Mouse (Mus musculus): ENCODE data around the gene Kazn. TPM values are rescaled to one million over a fixed set of nuclear protein-coding genes. Genes with fewer than 3 reads are reported as not detected.

The Kazn gene
- polyA plus RNA-seq, 1 experiment from 2014 or later = 5.8 TPM

- H3K4me2 ChIP-seq = no peak overlapping the region
- H3K4me3 ChIP-seq (ENCODE audit: low read depth, low read length) = no peak overlapping the region
- no peak overlapping the region for H3K9ac ChIP-seq (ENCODE audit: low read depth, low read length)
- H3K9me3 ChIP-seq (replicated peaks; ENCODE audit: control insufficient read depth, low read length) = no peaks in the 10 kb centered on the region
- no peak overlapping the region for H3K27ac ChIP-seq (ENCODE audit: low read depth, low read length)
- H3K4me1 ChIP-seq (ENCODE audit: control insufficient read depth, insufficient read depth, low read length) = peaks cover 7% of the 10 kb centered on the region
- 19% methylated on average over 9 of the region's 9 CpGs for WGBS (ENCODE audit: insufficient replicate concordance)
- H3K27me3 ChIP-seq (ENCODE audit: control insufficient read depth, insufficient read depth, low read length) = no peaks in the 10 kb centered on the region
- no peaks in the 10 kb centered on the region for H3K36me3 ChIP-seq (ENCODE audit: control insufficient read depth, insufficient read depth, low read length)
- ATAC-seq (replicated peaks; ENCODE audit: insufficient number of reproducible peaks, low FRiP score, low TSS enrichment) = no peak
Observed at GRCm38 (mm10) chr4:142249401-142249800, 10.2 kb upstream of the Kazn start.

GRCm38 (mm10) chr4:142248426-142248825 lies 9.2 kb upstream of the Kazn start:
- 6% methylated on average over 5 of the region's 5 CpGs for whole genome bisulfite sequencing (ENCODE audit: insufficient replicate concordance)
- H3K36me3 ChIP-seq (ENCODE audit: control insufficient read depth, insufficient read depth, low read length) = no peaks in the 10 kb centered on the region
- no peaks in the 10 kb centered on the region for H3K9me3 ChIP-seq (replicated peaks; ENCODE audit: control insufficient read depth, low read length)
- H3K4me1 ChIP-seq (ENCODE audit: control insufficient read depth, insufficient read depth, low read length) = peaks cover 7% of the 10 kb centered on the region
- no peak overlapping the region for H3K4me2 ChIP-seq
- H3K27ac ChIP-seq (ENCODE audit: low read depth, low read length) = no peak overlapping the region
- H3K27me3 ChIP-seq (ENCODE audit: control insufficient read depth, insufficient read depth, low read length) = no peaks in the 10 kb centered on the region
- no peak for ATAC-seq (replicated peaks; ENCODE audit: insufficient number of reproducible peaks, low FRiP score, low TSS enrichment)
- H3K4me3 ChIP-seq (ENCODE audit: low read depth, low read length) = no peak overlapping the region
- H3K9ac ChIP-seq (ENCODE audit: low read depth, low read length) = no peak overlapping the region

- 24% methylated on average over 5 of the region's 5 CpGs for WGBS (ENCODE audit: insufficient replicate concordance)
- Histone ChIP-seq H3K36me3 (ENCODE audit: control insufficient read depth, insufficient read depth, low read length) (no peaks in the 10 kb centered on the region), H3K4me2 (no peak overlapping the region), H3K4me1 (ENCODE audit: control insufficient read depth, insufficient read depth, low read length) (peaks cover 6% of the 10 kb centered on the region), H3K27me3 (ENCODE audit: control insufficient read depth, insufficient read depth, low read length) (no peaks in the 10 kb centered on the region), H3K4me3 (ENCODE audit: low read depth, low read length) (no peak overlapping the region), H3K9me3 (replicated peaks; ENCODE audit: control insufficient read depth, low read length) (no peaks in the 10 kb centered on the region), H3K27ac (ENCODE audit: low read depth, low read length) (no peak overlapping the region), H3K9ac (ENCODE audit: low read depth, low read length) (no peak overlapping the region)
- ATAC-seq (replicated peaks; ENCODE audit: insufficient number of reproducible peaks, low FRiP score, low TSS enrichment) = no peak
Observed at GRCm38 (mm10) chr4:142246698-142247097, 7.5 kb upstream of the Kazn start.

- Histone ChIP-seq H3K36me3 (ENCODE audit: control insufficient read depth, insufficient read depth, low read length) (no peaks in the 10 kb centered on the region), H3K27me3 (ENCODE audit: control insufficient read depth, insufficient read depth, low read length) (no peaks in the 10 kb centered on the region), H3K4me3 (ENCODE audit: low read depth, low read length) (no peak overlapping the region), H3K4me1 (ENCODE audit: control insufficient read depth, insufficient read depth, low read length) (peaks cover 3% of the 10 kb centered on the region), H3K9me3 (replicated peaks; ENCODE audit: control insufficient read depth, low read length) (no peaks in the 10 kb centered on the region), H3K27ac (ENCODE audit: low read depth, low read length) (no peak overlapping the region), H3K9ac (ENCODE audit: low read depth, low read length) (no peak overlapping the region), H3K4me2 (no peak overlapping the region)
- 77% methylated on average over 5 of the region's 5 CpGs for WGBS (ENCODE audit: insufficient replicate concordance)
- ATAC-seq (replicated peaks; ENCODE audit: insufficient number of reproducible peaks, low FRiP score, low TSS enrichment) = no peak
Observed at GRCm38 (mm10) chr4:142244641-142245040, 5.4 kb upstream of the Kazn start.

GRCm38 (mm10) chr4:142242750-142243383 lies 3.7 kb upstream of the Kazn start:
- Histone ChIP-seq H3K27me3 (ENCODE audit: control insufficient read depth, insufficient read depth, low read length) (no peaks in the 10 kb centered on the region), H3K9me3 (replicated peaks; ENCODE audit: control insufficient read depth, low read length) (no peaks in the 10 kb centered on the region), H3K27ac (ENCODE audit: low read depth, low read length) (no peak overlapping the region), H3K36me3 (ENCODE audit: control insufficient read depth, insufficient read depth, low read length) (no peaks in the 10 kb centered on the region), H3K4me3 (ENCODE audit: low read depth, low read length) (no peak overlapping the region), H3K4me2 (no peak overlapping the region), H3K9ac (ENCODE audit: low read depth, low read length) (no peak overlapping the region), H3K4me1 (ENCODE audit: control insufficient read depth, insufficient read depth, low read length) (peaks cover 7% of the 10 kb centered on the region)
- no peak for ATAC-seq (replicated peaks; ENCODE audit: insufficient number of reproducible peaks, low FRiP score, low TSS enrichment)
- 74% methylated on average over 6 of the region's 6 CpGs for WGBS (ENCODE audit: insufficient replicate concordance)

- 70% methylated on average over 4 of the region's 4 CpGs for WGBS (ENCODE audit: insufficient replicate concordance)
- H3K9ac ChIP-seq (ENCODE audit: low read depth, low read length) = no peak overlapping the region
- no peak for ATAC-seq (replicated peaks; ENCODE audit: insufficient number of reproducible peaks, low FRiP score, low TSS enrichment)
Observed at GRCm38 (mm10) chr4:142242164-142242563, 3.0 kb upstream of the Kazn start.

GRCm38 (mm10) chr4:142240874-142241273 lies 1.7 kb upstream of the Kazn start:
- Histone ChIP-seq H3K9ac (ENCODE audit: low read depth, low read length) (no peak overlapping the region), H3K36me3 (ENCODE audit: control insufficient read depth, insufficient read depth, low read length) (no peaks in the 10 kb centered on the region), H3K4me2 (no peak overlapping the region), H3K4me1 (ENCODE audit: control insufficient read depth, insufficient read depth, low read length) (peaks cover 10% of the 10 kb centered on the region), H3K27me3 (ENCODE audit: control insufficient read depth, insufficient read depth, low read length) (no peaks in the 10 kb centered on the region), H3K27ac (ENCODE audit: low read depth, low read length) (no peak overlapping the region), H3K9me3 (replicated peaks; ENCODE audit: control insufficient read depth, low read length) (no peaks in the 10 kb centered on the region), H3K4me3 (ENCODE audit: low read depth, low read length) (no peak overlapping the region)
- 55% methylated on average over 5 of the region's 5 CpGs for WGBS (ENCODE audit: insufficient replicate concordance)
- no peak for ATAC-seq (replicated peaks; ENCODE audit: insufficient number of reproducible peaks, low FRiP score, low TSS enrichment)

More at GRCm38 (mm10) chr4:142242164-142242563, 3.0 kb upstream of the Kazn start:
- no peak overlapping the region for H3K4me3 ChIP-seq (ENCODE audit: low read depth, low read length)
- no peaks in the 10 kb centered on the region for H3K36me3 ChIP-seq (ENCODE audit: control insufficient read depth, insufficient read depth, low read length)
- no peaks in the 10 kb centered on the region for H3K27me3 ChIP-seq (ENCODE audit: control insufficient read depth, insufficient read depth, low read length)
- H3K9me3 ChIP-seq (replicated peaks; ENCODE audit: control insufficient read depth, low read length) = no peaks in the 10 kb centered on the region
- peaks cover 10% of the 10 kb centered on the region for H3K4me1 ChIP-seq (ENCODE audit: control insufficient read depth, insufficient read depth, low read length)
- H3K4me2 ChIP-seq = no peak overlapping the region
- no peak overlapping the region for H3K27ac ChIP-seq (ENCODE audit: low read depth, low read length)

- peak overlapping the region; percentile 77 for H3K4me3 ChIP-seq (ENCODE audit: low read depth, low read length)
- WGBS (ENCODE audit: insufficient replicate concordance) = under 1% methylated on average over 65 of the region's 69 CpGs
- H3K4me1 ChIP-seq (ENCODE audit: control insufficient read depth, insufficient read depth, low read length) = peaks cover 12% of the 10 kb centered on the region
- H3K36me3 ChIP-seq (ENCODE audit: control insufficient read depth, insufficient read depth, low read length) = no peaks in the 10 kb centered on the region
- peak overlapping the region; percentile 94 for H3K4me2 ChIP-seq
- H3K27me3 ChIP-seq (ENCODE audit: control insufficient read depth, insufficient read depth, low read length) = no peaks in the 10 kb centered on the region
- peak overlapping the region; percentile 82 for H3K9ac ChIP-seq (ENCODE audit: low read depth, low read length)
- no peaks in the 10 kb centered on the region for H3K9me3 ChIP-seq (replicated peaks; ENCODE audit: control insufficient read depth, low read length)
- peak overlapping the region; percentile 65 for H3K27ac ChIP-seq (ENCODE audit: low read depth, low read length)
- peak; percentile 71 for ATAC-seq (replicated peaks; ENCODE audit: insufficient number of reproducible peaks, low FRiP score, low TSS enrichment)
Observed at GRCm38 (mm10) chr4:142238486-142239239, 538 bp downstream of the Kazn start.
